Mouse (Mus musculus) ovary, postnatal 14 days (tissue): ENCODE data around the gene Fam208b.

Source experiments
- DNase-seq: peaks from one replicate; pipeline ENCODE4 v3.0.0; 2022; ENCODE audit warnings: low spot score

The Fam208b gene

DNA sequence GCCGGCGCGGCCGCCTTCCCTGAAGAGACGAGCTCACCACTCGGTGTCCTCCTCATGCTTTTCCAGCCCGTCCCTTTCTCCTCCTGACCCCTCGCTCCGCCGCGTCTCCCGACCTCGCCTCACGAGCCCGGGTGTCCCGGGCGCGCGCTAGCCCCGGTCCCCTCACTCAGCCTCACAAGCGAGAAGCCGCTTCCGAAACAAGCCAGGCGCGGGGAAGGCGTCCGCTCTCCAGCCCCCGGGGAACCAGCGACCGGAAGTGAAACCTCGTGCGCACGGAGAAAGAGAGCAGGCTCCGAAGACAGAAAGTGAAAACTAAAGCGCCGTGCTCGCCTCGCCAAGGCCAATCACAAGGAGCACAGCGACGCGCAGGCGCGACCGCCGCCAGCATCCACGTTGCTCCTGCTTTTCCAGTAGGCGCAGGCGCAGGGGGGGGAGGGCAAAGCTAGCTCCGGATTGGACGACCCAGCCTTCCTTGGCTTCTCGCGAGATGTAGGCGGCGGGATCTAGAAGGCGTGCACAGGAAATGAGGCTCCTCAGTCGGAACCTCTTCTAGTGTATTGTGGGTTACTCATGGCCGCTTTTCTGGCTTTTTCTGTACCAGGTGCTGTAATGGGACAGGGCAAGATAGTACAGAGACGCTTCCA lies at the start of gene Fam208b:
Fam208b (minus strand) TSS at position 314 of the 644 bp plus-strand sequence.
- DNase-seq = peak; percentile 92

DNA sequence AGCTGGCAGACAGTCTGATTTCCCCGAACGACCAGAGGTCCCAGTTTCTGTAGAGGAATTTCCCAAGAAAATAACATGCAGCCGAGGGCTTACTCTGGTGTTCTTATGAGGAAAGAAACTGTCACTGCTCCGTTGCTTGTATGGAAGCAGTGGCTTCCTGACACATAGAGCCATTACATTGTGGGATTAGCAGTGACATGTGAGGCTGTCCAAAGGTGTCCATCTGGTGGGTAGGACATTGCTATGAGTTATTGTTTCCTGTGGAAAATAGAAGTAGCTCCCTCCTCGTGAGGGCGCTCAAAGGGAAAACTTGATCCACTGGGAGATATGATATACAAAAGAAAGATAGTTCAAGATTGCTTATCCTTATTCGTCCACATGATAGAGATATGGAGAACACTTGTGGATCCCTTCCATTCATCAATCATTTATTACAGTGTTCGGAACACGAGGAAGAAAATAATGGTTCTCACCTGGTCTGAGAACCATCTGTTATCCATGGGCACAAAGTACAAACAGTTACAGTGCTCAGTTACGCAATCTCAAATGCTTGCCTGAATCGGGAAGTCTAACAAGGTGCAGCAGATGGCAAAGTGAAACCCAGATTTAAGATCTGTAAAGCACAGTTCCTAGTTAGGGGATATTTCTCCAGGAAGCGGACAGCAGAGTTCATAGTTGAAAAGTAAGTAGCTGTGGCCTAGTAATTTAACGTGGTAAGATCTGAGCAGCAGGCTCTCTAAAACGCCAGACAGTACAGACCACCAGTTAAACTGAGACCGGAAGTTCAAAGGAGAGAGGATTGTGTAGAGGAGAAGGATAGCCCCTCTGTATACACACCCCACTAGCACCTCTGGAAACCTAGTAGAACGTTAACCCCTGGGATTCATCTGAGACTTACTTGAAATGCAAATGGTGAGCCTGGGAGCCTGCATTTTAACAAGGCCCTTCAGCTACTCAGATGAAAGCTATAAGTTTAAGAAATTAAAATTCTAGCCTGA lies 48.6 kb upstream of the Fam208b start:
- DNase-seq = no peak

DNA sequence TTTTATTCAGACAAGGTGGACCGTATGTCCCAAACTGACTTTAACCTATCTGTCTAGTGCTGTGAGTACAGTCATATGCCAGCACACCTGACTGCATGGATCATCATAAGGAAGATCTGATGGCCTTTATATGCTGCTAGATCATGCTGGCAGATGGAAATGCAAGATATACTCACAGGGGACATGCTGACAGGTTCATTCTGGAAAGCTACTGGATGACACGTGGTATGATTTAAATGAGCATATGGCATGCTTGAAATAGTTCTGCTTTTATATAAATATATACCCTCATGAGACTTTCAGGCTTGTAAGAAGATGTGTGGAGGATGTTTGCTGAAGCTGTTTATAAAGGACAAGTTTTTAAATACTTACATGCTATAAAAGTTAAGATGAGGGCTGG lies 43.5 kb upstream of the Fam208b start:
- no peak for DNase-seq

- no peak for DNase-seq
These were observed 39.7 kb upstream of the Fam208b start for GRCm38 (mm10) chr13:3650569-3650968.

GRCm38 (mm10) chr13:3646566-3646965 lies 35.7 kb upstream of the Fam208b start:
- DNase-seq = no peak

DNA sequence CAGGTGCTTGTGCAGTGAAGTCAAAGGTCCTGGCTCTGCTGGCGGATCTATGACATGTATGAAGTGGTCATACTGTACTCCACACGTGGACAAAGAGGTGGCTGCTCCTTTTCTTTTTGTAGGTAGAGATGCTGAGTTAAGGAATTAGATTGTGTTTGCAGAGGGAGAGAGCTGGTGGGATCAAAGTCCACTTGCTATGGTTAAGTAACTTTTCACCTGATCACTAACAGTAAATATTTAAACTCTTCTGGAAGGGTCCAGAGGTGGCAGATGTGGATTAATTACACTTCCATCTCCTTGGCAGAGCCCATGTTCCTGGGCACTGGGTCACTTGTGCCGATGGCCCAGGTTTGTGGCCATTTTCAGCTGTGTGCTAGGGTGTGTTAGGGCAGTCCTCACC lies 35.0 kb upstream of the Fam208b start:
- DNase-seq = no peak

DNA sequence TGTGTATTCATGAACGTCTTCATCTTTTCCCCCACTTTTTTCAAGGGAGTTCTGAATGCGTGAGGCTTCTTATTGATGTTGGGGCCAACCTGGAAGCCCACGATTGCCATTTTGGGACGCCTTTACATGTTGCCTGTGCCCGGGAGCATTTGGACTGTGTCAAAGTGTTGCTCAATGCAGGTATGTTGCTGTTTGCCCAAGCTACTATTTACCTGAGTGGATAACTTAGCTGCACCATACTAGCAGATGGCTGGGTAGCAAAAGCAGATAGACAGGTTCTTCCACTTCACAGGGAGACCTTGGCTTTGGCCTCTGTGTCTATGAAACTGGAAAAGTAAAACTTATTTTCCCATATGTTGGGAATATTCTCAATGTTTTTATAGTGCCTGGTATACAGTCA lies 34.0 kb upstream of the Fam208b start:
- no peak for DNase-seq

GRCm38 (mm10) chr13:3642538-3642937 lies 31.6 kb upstream of the Fam208b start:
- no peak for DNase-seq

DNA sequence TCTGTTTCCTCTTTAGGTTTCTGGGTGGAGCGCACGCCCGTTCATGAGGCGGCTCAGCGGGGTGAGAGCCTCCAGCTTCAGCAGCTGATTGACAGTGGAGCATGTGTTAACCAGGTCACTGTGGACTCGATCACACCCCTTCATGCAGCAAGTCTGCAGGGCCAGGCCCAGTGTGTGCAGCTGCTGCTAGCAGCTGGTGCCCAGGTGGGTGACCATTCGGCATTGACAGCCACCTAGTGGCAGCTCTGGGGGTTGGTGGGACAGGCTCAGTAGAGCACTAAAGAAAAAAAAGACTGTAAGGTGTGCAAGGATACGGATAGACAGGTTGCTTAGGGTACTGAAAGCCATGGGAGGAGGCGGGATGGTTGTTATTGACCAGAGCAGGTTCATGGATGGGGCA lies 31.1 kb upstream of the Fam208b start:
- DNase-seq = no peak

DNA sequence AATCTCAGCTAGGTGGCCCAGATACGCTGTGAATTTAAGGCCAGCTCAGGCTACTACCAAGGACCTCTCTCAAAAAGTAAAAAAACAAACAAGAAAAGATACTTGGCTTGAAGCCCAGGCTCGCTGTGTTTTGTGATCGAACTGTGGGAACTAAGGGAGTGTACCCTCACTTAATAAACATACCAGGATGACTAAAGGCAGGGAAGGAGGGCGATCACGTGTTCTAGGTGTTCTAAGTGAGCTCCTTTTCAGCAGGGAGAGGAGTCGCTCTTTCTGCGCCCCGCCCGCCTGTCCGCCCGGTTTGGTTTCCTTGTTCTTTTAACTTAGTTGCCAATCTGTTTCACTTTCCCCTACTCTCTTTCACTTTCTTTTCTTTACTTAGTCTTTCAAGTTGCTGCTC lies 25.9 kb upstream of the Fam208b start:
- DNase-seq = peak; percentile 13

DNA sequence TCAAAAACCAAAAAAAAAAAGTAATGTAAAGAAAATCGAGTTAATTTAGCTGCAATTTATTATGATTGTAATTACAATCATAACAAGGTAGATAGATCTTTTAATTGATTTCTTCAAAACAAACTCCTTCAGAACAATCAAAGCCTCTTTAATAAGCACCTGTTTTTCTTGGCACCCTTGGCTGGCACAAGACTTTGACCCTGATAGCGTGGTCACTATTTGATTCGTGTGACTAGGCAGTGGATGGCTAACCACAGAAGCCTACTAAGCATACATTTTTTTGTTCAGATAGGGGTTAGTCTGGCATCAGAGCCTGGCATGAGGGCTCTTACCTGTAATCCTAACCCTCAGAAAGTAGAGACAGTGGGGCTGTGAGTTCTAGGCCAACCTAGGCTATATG lies 24.2 kb upstream of the Fam208b start:
- DNase-seq = no peak

DNA sequence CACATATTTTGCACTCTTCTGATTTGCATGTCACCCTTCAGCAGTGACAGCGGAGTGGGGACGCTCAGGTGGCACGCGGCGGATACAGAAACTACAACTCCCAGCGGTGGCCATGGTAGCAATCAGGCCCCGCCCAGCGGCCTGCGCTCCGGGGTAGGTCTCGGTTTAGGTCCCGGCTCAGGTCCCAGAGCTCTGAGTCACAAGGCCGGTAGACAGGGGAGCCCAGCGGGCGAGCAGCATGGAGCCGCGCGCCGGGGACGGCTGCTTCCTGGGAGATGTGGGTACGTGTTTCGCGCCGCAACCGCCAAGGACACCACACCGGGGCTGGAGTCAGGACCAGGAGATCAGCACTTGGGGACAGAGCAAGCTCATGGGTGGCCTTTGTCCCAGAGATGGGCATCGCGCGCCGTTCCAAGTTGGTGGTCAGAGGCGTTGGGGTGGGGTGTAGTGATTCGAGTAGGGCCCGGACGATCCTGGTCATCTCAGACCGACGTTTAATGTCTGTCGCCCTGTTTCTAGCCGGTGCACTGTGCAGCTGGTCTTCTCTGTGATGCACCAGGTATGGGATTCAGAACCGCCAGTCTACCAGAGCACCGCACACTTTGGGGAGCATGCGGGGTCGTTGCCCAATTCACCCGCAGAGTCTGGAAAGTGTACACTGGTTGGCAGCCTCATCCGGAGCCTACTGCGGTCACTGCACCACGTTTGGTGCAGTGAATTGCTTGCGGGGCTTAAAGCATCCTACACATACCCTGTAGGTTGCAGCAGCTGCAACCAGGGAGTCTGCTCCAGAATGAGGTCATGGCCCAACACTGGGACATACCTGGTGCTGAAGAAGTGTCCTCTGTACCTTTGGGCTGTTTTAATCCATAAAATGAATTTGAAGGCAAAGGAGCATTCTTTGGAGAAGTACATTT lies 23.2 kb upstream of the Fam208b start, which contains the start of gene Asb13:
Asb13 (plus strand) TSS at position 138 of the 917 bp plus-strand sequence.
- peak; percentile 59 for DNase-seq

- DNase-seq = no peak
These were observed 22.2 kb upstream of the Fam208b start for GRCm38 (mm10) chr13:3633131-3633530.

- DNase-seq = no peak
These were observed 21.6 kb upstream of the Fam208b start for GRCm38 (mm10) chr13:3632551-3632950.

GRCm38 (mm10) chr13:3628102-3628501 lies 17.2 kb upstream of the Fam208b start:
- no peak for DNase-seq

DNA sequence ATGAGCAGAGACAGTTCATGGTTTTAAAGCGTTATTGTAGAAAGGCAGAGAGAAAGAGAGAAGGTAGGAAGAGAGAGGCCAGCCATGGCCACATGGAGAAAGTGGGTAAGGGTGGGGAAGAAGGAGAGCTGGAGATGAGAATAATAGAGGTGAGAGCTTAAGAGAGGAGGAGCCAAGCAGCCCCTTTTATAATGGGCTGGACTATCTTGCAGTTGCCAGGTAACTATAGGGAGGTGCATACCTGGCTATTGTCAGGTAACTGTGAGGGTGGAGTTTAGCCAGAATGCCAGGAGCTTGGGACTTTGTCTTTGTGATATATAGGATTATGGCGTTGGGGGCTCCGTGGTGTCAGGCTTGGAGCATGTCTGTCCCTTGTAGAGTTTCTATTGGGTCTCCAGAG lies 16.2 kb upstream of the Fam208b start:
- DNase-seq = no peak

DNA sequence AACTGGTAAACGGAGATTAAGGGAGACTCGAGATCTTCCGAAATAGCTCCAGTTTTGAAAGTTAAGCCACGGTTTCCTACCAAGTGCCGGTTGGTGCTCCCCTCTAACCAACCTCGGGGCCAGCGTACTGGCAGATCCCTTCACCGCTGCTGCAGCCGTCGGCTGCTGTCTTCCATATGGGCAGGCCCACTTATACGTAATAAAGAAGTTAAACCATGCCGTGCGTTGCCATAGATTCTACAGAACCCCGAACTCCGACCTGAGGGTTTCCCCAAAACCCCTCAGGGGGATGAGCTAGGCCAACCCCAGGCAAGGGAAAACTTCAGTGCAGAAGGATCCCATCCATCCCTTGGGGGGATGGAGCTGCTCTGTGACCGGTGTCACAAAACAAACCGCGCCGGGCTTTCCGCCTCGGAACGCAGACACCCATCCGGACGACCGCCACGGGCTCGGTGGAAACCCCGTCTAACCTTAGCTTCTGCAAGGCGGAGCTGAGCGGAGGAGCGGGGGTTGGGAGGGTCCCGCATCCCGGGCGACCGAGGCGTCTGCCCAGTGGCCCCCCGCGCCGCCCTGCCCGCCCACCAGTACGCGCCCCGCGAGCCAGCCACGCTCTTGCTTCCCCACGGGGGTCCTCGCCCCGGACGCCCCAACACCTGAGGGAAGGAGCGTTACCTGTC lies 652 bp downstream of the Fam208b start:
- no peak for DNase-seq

DNA sequence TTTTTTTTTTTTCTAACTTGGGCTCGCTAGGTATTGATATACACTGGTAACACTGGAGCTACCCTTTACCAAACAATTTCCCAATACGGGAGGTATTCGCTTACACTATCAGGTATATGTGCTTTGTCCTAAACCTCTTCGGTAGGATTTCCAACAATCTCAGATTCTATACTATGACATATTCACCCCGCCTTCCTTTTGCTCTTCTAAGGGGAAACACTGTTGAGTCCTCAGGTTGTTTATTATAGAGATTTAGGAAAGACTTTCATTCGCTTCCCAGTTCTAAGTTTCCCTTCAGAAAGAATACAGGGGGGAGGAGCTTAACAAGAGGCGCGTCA lies 1.2 kb downstream of the Fam208b start:
- DNase-seq = no peak

DNA sequence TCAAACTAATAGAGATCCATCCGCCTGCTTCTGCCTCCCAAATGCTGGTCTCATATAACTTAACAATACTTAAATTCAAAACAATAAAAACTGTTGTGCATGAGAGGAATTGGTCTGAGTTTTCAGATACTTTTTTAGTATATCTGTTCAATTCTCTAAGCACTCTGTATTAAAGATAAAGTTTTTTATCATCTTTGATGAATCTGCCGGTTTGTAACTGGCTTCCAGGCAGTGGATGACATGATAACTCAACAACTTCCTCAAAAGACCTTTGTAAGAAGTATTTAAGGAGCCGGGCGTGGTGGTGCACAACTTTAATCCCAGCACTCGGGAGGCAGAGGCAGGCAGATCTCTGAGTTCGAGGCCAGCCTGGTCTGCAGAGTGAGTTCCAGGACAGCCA lies 14.7 kb downstream of the Fam208b start:
- no peak for DNase-seq

GRCm38 (mm10) chr13:3594311-3594710 lies 16.6 kb downstream of the Fam208b start:
- DNase-seq = no peak

GRCm38 (mm10) chr13:3590789-3591188 lies 20.1 kb downstream of the Fam208b start:
- DNase-seq = no peak

DNA sequence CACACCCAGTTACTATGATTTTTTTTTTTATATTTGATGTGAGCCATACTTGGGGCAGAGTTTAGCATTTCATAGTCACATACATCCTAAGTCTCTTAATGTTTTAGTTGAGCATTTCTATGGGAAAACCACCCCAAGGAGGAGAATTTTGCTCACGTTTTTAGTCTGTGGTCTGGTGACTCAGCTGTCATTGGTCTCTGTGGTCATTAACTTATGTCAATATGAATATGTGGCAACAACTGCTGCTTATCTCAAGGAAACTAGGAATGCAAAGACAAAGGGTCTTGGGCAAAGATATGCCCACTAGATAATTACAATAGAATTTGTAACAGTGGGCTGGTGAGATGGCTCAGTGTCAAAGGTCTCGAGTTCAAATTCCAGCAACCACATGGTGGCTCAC lies 47.0 kb downstream of the Fam208b start:
- no peak for DNase-seq
